Mouse (Mus musculus) thymus, postnatal 0 days (tissue): ENCODE measurements around the gene Cant1. TPM values are rescaled to one million over a fixed set of nuclear protein-coding genes. Genes with fewer than 3 reads are reported as not detected.

Experiments
- DNase-seq: peaks from one replicate; pipeline ENCODE4 v3.0.0-alpha.2; 2015; ENCODE audit warnings: low spot score
- polyA plus RNA-seq: library from polyadenylated mRNA; unstranded; fragments of >200 nt; fragmentation: Nextera tagmentation; extraction: Ambion mirVana; gene quantifications from 2 replicates; pipeline ENCODE4 v1.2.1, GENCODE M21; 2015

Cant1 gene
- 24.6 and 26.6 TPM in 2 replicates for polyA plus RNA-seq

DNA sequence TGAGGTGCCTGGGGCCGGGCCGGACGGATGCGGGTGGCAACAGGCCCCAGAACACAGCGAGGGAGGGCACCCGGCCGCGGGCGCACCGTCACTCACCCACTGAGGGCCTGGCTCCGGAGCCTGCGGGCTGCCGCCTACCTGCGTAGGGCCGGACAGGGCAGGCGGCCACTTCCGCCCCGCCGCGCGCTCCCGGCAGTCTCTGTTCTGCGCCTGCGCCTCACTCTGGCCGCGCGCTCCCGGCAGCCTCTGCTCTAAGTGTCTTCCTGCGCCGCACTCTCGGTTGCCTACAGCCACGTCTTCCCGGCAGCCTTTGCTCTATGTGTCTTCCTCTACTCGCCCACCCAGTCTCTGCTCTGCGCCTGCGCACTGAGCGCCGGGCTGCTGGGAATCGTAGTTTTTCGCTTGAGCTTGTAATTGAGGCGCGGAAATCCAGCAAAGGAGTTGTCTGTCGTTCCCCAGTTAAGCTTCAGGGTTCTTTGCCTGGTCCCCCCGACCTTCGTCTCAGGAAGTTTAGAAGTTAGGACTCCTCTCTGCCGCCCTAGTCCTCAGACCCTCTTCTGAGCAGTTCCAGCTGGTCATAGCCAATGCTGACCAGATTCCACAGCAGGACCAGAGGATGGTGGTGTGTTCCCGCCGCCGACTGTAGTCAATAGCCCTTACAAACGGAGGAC is at the start of gene Cant1:
Gene Cant1 (minus strand): TSS at position 253 of the 671 bp plus-strand sequence.
- DNase-seq: peak; percentile 99

- DNase-seq: no peak
Observed at GRCm38 (mm10) chr11:118467441-118468035, 48.7 kb upstream of the Cant1 start.

GRCm38 (mm10) chr11:118460280-118460679 is 41.4 kb upstream of the Cant1 start:
- peak; percentile 46 for DNase-seq

DNA sequence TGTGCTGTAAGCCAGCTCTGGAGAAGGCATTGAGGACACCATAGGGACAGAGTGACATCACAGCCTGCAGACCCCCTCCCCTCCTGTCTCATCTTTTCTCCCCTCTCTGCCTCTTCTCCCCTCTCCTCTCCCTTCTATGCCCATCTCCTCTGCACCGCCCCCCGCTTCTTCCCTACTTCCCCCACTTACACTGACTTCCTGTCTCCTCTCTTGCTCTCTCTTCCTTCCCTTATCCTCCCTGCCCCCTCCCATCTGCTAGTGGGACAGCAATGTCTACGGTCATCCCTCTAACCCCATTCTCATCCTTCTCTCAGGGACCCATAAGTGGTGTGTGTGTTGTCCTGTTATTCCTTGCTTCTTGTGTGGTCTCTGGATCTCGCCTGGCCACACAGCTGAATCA is 40.6 kb upstream of the Cant1 start:
- DNase-seq: no peak

DNA sequence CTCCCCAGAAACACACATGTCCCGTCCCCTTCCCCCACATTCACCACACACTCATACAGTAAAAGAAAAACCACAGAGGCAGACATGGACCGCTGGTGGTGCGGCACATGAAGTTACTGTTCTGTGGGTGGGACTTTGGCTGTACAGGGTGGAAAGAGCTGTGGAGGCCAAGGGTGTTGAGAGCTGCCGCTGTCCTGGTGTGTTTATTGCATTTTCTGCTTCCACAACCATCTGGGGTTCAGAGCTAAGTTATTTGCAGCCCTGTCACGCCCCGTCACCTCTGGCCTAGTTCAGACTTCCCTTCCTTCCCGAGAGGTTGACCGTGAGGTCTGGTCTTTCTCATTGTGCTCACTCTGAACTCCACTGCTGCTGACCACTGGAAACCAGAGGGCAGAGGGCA is 40.2 kb upstream of the Cant1 start:
- DNase-seq: peak; percentile 35

DNA sequence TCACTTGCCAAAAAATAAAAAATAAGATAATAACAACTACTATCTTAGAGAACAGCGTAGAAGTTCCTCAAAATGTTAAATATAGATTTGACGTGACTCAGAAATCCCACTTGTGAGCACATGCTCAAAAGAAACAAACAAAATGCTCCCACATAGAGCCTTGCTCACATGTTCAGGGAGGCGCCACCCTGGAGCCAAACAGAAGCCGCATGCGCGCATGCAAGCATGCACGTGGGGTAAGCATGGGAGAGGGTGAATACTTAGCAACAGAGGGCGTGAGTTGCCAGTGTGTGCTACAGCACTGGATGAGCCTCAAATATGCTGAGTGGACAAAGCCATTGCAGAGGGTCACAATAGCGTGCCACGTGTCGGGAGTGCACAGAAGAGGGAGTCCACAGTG is 38.1 kb upstream of the Cant1 start:
- no peak for DNase-seq

DNA sequence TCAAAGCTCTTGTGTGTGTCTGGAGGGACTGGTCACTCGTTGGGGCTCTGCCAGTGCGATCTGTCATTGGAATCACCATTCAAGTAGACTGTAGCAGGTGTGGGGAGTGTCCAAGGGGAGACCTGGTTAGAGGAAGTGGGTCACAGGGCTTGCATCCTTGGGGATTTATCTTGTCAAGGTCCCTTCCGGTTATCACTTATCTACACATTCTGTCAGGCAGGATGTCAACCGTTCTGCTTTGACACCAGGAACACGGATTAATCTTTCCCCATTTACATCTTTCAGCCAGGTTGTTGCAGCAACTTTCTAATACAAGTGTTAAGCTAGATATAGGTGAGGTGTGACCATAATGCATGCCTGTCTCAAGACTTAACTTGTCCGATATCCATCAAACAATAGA is 36.9 kb upstream of the Cant1 start:
- no peak for DNase-seq

GRCm38 (mm10) chr11:118453886-118454671 is 35.2 kb upstream of the Cant1 start:
- no peak for DNase-seq

DNA sequence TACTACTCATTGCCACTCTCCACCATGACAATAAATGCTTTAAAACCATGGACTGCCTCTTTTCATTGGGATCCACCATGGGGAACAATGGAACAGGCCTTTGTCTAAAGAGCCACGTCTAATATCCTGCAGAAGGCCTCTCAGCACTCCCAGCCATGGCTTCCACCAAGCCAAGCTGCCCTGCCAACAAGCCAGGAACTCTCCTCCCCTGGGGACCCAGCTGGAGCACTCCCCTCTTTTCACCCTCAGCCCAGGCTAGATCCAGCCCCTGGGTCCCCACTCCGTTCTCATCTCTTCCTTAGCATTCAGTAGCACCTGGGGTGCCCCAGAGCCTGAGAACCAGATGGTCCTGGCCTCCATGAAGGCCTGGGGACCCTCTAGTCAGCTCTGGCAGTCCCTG is 34.1 kb upstream of the Cant1 start:
- DNase-seq: no peak

GRCm38 (mm10) chr11:118451211-118451610 is 32.3 kb upstream of the Cant1 start:
- DNase-seq: no peak

GRCm38 (mm10) chr11:118448385-118448784 is 29.5 kb upstream of the Cant1 start:
- no peak for DNase-seq

GRCm38 (mm10) chr11:118447346-118447745 is 28.5 kb upstream of the Cant1 start:
- no peak for DNase-seq

- DNase-seq: peak; percentile 77
Observed at GRCm38 (mm10) chr11:118445843-118446242, 27.0 kb upstream of the Cant1 start.

GRCm38 (mm10) chr11:118443201-118443970 is 24.5 kb upstream of the Cant1 start:
- DNase-seq: peak; percentile 74

GRCm38 (mm10) chr11:118442691-118443090 is 23.8 kb upstream of the Cant1 start:
- DNase-seq: no peak

DNA sequence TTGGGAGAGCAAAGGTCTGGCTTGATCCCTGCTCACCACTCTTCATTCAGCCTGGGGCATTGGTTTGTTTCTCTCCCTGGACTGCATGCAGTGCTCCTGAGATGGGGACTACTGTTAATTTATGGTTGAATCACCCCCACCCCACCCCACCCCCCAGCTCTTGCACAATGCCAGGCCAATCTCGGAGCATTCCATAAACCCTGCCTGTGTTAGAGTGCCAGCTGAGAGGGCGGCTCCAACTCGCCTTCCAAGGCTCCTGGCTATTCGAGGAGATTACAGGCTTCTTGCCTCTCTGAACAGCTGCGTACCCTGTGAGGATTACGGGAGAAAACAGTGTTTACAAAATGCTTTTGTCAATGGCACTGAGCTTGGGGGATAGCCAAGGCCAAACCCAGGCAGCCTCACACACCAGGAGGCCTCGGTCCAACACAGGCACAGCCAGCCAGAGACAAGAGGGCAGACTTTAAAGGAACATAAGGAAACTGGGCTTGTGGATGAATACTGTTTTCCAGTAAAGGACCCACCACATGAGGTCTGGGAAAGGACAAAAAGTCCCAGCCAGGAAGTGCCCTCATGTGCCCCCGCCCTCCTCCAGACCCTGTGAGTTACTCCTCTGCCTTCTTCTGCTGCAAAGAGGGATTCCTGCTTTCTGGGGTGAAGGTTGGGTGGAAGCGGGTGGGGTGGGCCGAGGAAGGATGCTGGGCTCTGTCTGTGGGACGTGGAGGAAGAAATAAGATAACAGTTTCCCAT is 20.0 kb upstream of the Cant1 start:
- DNase-seq: no peak

DNA sequence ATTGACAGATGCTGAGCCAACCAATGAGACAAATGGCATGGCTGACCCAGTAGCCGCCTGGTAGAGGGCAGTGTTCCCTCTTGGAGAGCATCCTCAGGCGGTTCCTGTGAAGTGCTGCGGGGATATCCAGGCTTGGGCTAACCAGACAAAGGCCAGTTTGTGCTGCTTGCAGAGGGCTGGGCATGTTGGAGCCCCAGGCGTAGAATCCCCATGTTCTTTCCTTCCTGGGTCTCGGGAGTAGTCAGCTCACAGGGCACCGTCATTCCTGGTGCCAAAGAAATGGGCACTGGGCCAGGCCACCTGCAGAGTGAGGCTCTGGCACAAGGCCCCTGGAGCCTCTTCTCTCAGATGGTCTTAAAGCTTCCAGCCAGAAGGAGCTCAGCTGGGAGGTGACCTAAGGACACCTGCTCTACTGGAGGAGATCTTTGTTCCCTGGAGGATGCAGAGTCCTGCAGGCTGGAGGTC is 17.6 kb upstream of the Cant1 start:
- no peak for DNase-seq

- no peak for DNase-seq
Observed at GRCm38 (mm10) chr11:118434093-118434492, 15.2 kb upstream of the Cant1 start.

- no peak for DNase-seq
Observed at GRCm38 (mm10) chr11:118433398-118433868, 14.5 kb upstream of the Cant1 start.

GRCm38 (mm10) chr11:118431100-118431948 is 12.4 kb upstream of the Cant1 start:
- DNase-seq: no peak
